Mouse (Mus musculus) limb, embryonic 11.5 days (tissue): Measurements from ENCODE around the gene Sstr5. TPM values are rescaled to one million over a fixed set of nuclear protein-coding genes. Genes with fewer than 3 reads are reported as not detected.

Experiments
- polyA plus RNA-seq: library from polyadenylated mRNA; unstranded; fragments of >200 nt; fragmentation: Nextera tagmentation; extraction: Ambion mirVana; gene quantifications from 2 replicates; pipeline ENCODE4 v1.2.1, GENCODE M21; 2014

Gene Sstr5
- polyA plus RNA-seq, 1 experiment from 2014 or later, result 0.17 TPM

Other genes with a start within 250 kb of the Sstr5 start
- gene Baiap3, start 240.9 kb downstream of the Sstr5 start, polyA plus RNA-seq, result 0.71 and 0.88 TPM in 2 replicates
- 922 and 923 TPM in 2 replicates for gene Ube2i, start 222.7 kb downstream of the Sstr5 start, polyA plus RNA-seq
- not detected in 2 replicates for gene Prss34, start 198.9 kb downstream of the Sstr5 start, polyA plus RNA-seq
- not detected in 2 replicates for gene Prss28, start 188.6 kb downstream of the Sstr5 start, polyA plus RNA-seq
- gene Prss29, start 178.6 kb downstream of the Sstr5 start, polyA plus RNA-seq, result not detected in 2 replicates
- gene Tpsab1, start 151.7 kb downstream of the Sstr5 start, polyA plus RNA-seq, result not detected in 2 replicates
- gene Tpsb2, start 131.0 kb downstream of the Sstr5 start, polyA plus RNA-seq, result not detected in 2 replicates
- 0.41 and 0.63 TPM in 2 replicates for gene Tpsg1, start 128.0 kb downstream of the Sstr5 start, polyA plus RNA-seq
- 5.5 TPM in 2 replicates for gene Cacna1h, start 63.5 kb downstream of the Sstr5 start, polyA plus RNA-seq
- gene Tekt4, start 42.7 kb downstream of the Sstr5 start, polyA plus RNA-seq, result not detected in 2 replicates
- gene Sox8, start 73.4 kb upstream of the Sstr5 start, polyA plus RNA-seq, result 7.1 and 8.8 TPM in 2 replicates
- gene Lmf1, start 81.8 kb upstream of the Sstr5 start, polyA plus RNA-seq, result 22.5 and 23.8 TPM in 2 replicates
- 3.2 and 9.7 TPM in 2 replicates for gene Gng13, start 219.9 kb upstream of the Sstr5 start, polyA plus RNA-seq
- gene Chtf18, start 230.1 kb upstream of the Sstr5 start, polyA plus RNA-seq, result 29.1 and 31.5 TPM in 2 replicates
- 20.4 and 23.4 TPM in 2 replicates for gene Rpusd1, start 230.4 kb upstream of the Sstr5 start, polyA plus RNA-seq
- gene Mslnl, start 238.8 kb upstream of the Sstr5 start, polyA plus RNA-seq, result not detected in 2 replicates